Mouse (Mus musculus) MEL (cell line): Measurements from ENCODE around the gene Fat2. TPM values are rescaled to one million over a fixed set of nuclear protein-coding genes. Genes with fewer than 3 reads are reported as not detected.

Experiments
- DNase-seq: peaks from one replicate; pipeline ENCODE4 v3.0.0; 2011; ENCODE audit warnings: low read depth, low spot score
- H3K27ac ChIP-seq: 2 replicates; pipeline ENCODE4 v1.5.1; 2012; ENCODE audit warnings: low read depth, mild to moderate bottlenecking, control low read depth, low read length, moderate library complexity; ENCODE audit not compliant: control insufficient read depth
- H3K27me3 ChIP-seq, 2 experiments: fragments of 150-350 bp in 1 of 2; sonication (generic) in 1 of 2; 2 replicates each; pipeline ENCODE4 v1.6.1; 2012; ENCODE audit warnings: low read length in 2 of 2, mild to moderate bottlenecking in 2 of 2, improper control_type of control experiment in 1 of 2, moderate library complexity in 1 of 2; ENCODE audit not compliant: insufficient read depth in 2 of 2, control insufficient read depth in 1 of 2
- H3K36me3 ChIP-seq, 2 experiments: 2 replicates each; pipeline ENCODE4 v1.6.1; 2012 to 2014; ENCODE audit warnings: low read length in 2 of 2, improper control_type of control experiment in 1 of 2, inconsistent platforms in 1 of 2, mild to moderate bottlenecking in 1 of 2; ENCODE audit not compliant: insufficient read depth in 2 of 2, control insufficient read depth in 1 of 2
- H3K4me1 ChIP-seq, 2 experiments: fragments of 150-350 bp in 1 of 2; sonication (generic) in 1 of 2; 2 replicates each; pipeline ENCODE4 v1.6.1; 2012; ENCODE audit warnings: low read length in 2 of 2, improper control_type of control experiment in 1 of 2, mild to moderate bottlenecking in 1 of 2; ENCODE audit not compliant: insufficient read depth in 2 of 2, control insufficient read depth in 1 of 2
- H3K4me3 ChIP-seq, 2 experiments: fragments of 150-350 bp in 1 of 2; sonication (generic) in 1 of 2; 2 replicates each; pipeline ENCODE4 v1.5.1; 2012; ENCODE audit warnings: low read depth in 2 of 2, low read length in 2 of 2, mild to moderate bottlenecking in 2 of 2, moderate library complexity in 2 of 2, control low read depth in 1 of 2, improper control_type of control experiment in 1 of 2; ENCODE audit not compliant: control insufficient read depth in 1 of 2, insufficient read depth in 1 of 2
- H3K79me2 ChIP-seq: 2 replicates; pipeline ENCODE4 v1.6.1; 2012; ENCODE audit warnings: mild to moderate bottlenecking, low read length, moderate library complexity; ENCODE audit not compliant: control insufficient read depth, poor library complexity, insufficient read depth
- H3K9ac ChIP-seq: 2 replicates; pipeline ENCODE4 v1.6.1; 2012; ENCODE audit warnings: low read depth, mild to moderate bottlenecking, control low read depth, low read length, moderate library complexity; ENCODE audit not compliant: control insufficient read depth, poor library complexity, severe bottlenecking
- H3K9me3 ChIP-seq: fragments of 150-350 bp; sonication (generic); replicated peaks from 2 replicates; pipeline ENCODE4 v1.6.1; 2012; ENCODE audit warnings: mild to moderate bottlenecking, low read length, improper control_type of control experiment, moderate library complexity; ENCODE audit not compliant: insufficient read depth
- BHLHE40 ChIP-seq: IDR thresholded peaks from 2 replicates; pipeline ENCODE4 v1.6.1; 2012; ENCODE audit warnings: low read depth, mild to moderate bottlenecking, inconsistent platforms, low read length, improper control_type of control experiment, borderline replicate concordance
- CHD2 ChIP-seq: IDR thresholded peaks from 2 replicates; pipeline ENCODE4 v1.6.1; 2011; ENCODE audit warnings: low read length, improper control_type of control experiment
- CTCF ChIP-seq, 3 experiments: IDR thresholded peaks in 2 of 3; conservative IDR thresholded peaks in 1 of 3; 2 replicates each; pipeline ENCODE4 v1.5.1; 2011 to 2012; ENCODE audit warnings: low read length in 3 of 3, low read depth in 2 of 3, mild to moderate bottlenecking in 2 of 3, improper control_type of control experiment in 1 of 3, inconsistent platforms in 1 of 3, mixed read lengths in 1 of 3, moderate library complexity in 1 of 3; ENCODE audit not compliant: control insufficient read depth in 1 of 3, insufficient read depth in 1 of 3, poor library complexity in 1 of 3, severe bottlenecking in 1 of 3
- E2F4 ChIP-seq: IDR thresholded peaks from 2 replicates; pipeline ENCODE4 v1.6.1; 2011; ENCODE audit warnings: low read depth, low read length, improper control_type of control experiment, borderline replicate concordance
- EP300 ChIP-seq, 2 experiments: IDR thresholded peaks; 2 replicates each; pipeline ENCODE4 v1.6.1; 2011; ENCODE audit warnings: improper control_type of control experiment in 2 of 2, low read length in 2 of 2, low read depth in 1 of 2, mild to moderate bottlenecking in 1 of 2
- GATA1 ChIP-seq: IDR thresholded peaks from 2 replicates; pipeline ENCODE4 v1.6.1; 2011; ENCODE audit warnings: low read depth, low read length, improper control_type of control experiment
- HCFC1 ChIP-seq: IDR thresholded peaks from 2 replicates; pipeline ENCODE4 v1.6.1; 2012; ENCODE audit warnings: low read depth, mild to moderate bottlenecking, inconsistent platforms, low read length, improper control_type of control experiment, moderate library complexity
- MAFK ChIP-seq: IDR thresholded peaks from 2 replicates; pipeline ENCODE4 v1.6.1; 2011; ENCODE audit warnings: low read depth, mild to moderate bottlenecking, low read length, improper control_type of control experiment, borderline replicate concordance
- MEF2A ChIP-seq: IDR thresholded peaks from 2 replicates; pipeline ENCODE4 v1.6.1; 2014; ENCODE audit warnings: low read depth, mild to moderate bottlenecking, inconsistent platforms, low read length, improper control_type of control experiment; ENCODE audit not compliant: poor library complexity, insufficient replicate concordance, severe bottlenecking; ENCODE audit errors: extremely low read depth
- MYB ChIP-seq: IDR thresholded peaks from 2 replicates; pipeline ENCODE4 v1.6.1; 2011; ENCODE audit warnings: mild to moderate bottlenecking, low read depth, low read length, improper control_type of control experiment
- POLR2AphosphoS2 ChIP-seq: IDR thresholded peaks from 2 replicates; pipeline ENCODE4 v1.6.1; 2011; ENCODE audit warnings: low read length, improper control_type of control experiment
- POLR2AphosphoS5 ChIP-seq: IDR thresholded peaks from 2 replicates; pipeline ENCODE4 v1.6.1; 2012; ENCODE audit warnings: low read depth, borderline replicate concordance, mild to moderate bottlenecking, inconsistent platforms, low read length, moderate library complexity, mixed read lengths
- RAD21 ChIP-seq: IDR thresholded peaks from 2 replicates; pipeline ENCODE4 v1.6.1; 2011; ENCODE audit warnings: mild to moderate bottlenecking, low read depth, low read length, improper control_type of control experiment
- RCOR1 ChIP-seq: IDR thresholded peaks from 2 replicates; pipeline ENCODE4 v1.6.1; 2012; ENCODE audit warnings: low read depth, mild to moderate bottlenecking, inconsistent platforms, low read length, improper control_type of control experiment
- TBP ChIP-seq: IDR thresholded peaks from 2 replicates; pipeline ENCODE4 v1.8.0; 2011; ENCODE audit warnings: low read depth, low read length, improper control_type of control experiment
- USF1 ChIP-seq: IDR thresholded peaks from 2 replicates; pipeline ENCODE4 v1.6.1; 2014; ENCODE audit warnings: low read depth, mild to moderate bottlenecking, inconsistent platforms, low read length, improper control_type of control experiment, moderate library complexity
- USF2 ChIP-seq, 2 experiments: IDR thresholded peaks; 2 replicates each; pipeline ENCODE4 v1.6.1; 2011 to 2012; ENCODE audit warnings: improper control_type of control experiment in 2 of 2, low read length in 2 of 2, borderline replicate concordance in 1 of 2, inconsistent platforms in 1 of 2, low read depth in 1 of 2, mild to moderate bottlenecking in 1 of 2; ENCODE audit not compliant: insufficient read depth in 1 of 2
- ZC3H11A ChIP-seq: IDR thresholded peaks from 2 replicates; pipeline ENCODE4 v1.6.1; 2012; ENCODE audit warnings: low read depth, mild to moderate bottlenecking, inconsistent platforms, low read length, improper control_type of control experiment
- ZKSCAN1 ChIP-seq: IDR thresholded peaks from 2 replicates; pipeline ENCODE4 v1.6.1; 2012; ENCODE audit warnings: low read depth, mild to moderate bottlenecking, inconsistent platforms, low read length, improper control_type of control experiment, moderate library complexity
- ZMIZ1 ChIP-seq: IDR thresholded peaks from 2 replicates; pipeline ENCODE4 v1.6.1; 2012; ENCODE audit warnings: low read depth, mild to moderate bottlenecking, inconsistent platforms, low read length, improper control_type of control experiment, moderate library complexity
- polyA plus RNA-seq, 2 experiments: library from polyadenylated mRNA; stranded (reverse) in 1 of 2; unstranded in 1 of 2; fragments of >175 nt in 1 of 2; fragments of >200 nt in 1 of 2; gene quantifications; 2 replicates each; pipeline versions ENCODE4 v1.2.1 to v1.2.4; 2012; ENCODE audit warnings: low replicate concordance in 2 of 2, low read depth in 1 of 2; ENCODE audit not compliant: insufficient read length in 2 of 2, insufficient read depth in 1 of 2, missing spikeins in 1 of 2
- total RNA-seq: library from RNA; depleted of rRNA; stranded (reverse); fragments of 300-350 nt; gene quantifications from 2 replicates; pipeline ENCODE4 v1.2.3, GENCODE M21; 2012

Gene Fat2
- total and polyA plus RNA-seq, 3 experiments: under 0.01 to 0.01 TPM; not detected in 1

- no peak for TF ChIP-seq RAD21
- no peak for TF ChIP-seq MAFK
- TF ChIP-seq ZMIZ1: no peak
- no peak for TF ChIP-seq MYB
- no peak for TF ChIP-seq USF2 (IDR thresholded peaks at IDR 0.05; ENCODE audit: borderline replicate concordance in 1 of 2, insufficient read depth in 1 of 2, low read depth in 1 of 2, low read length in 2 of 2)
- TF ChIP-seq POLR2AphosphoS5: no peak
- TF ChIP-seq, all 39 proteins: peak for 9
Measured at GRCm38 (mm10) chr11:55380908-55381307, 44.5 kb upstream of the Fat2 start (continued).

- H3K9ac ChIP-seq: no peak overlapping the region
- H3K9me3 ChIP-seq: no peaks in the 10 kb centered on the region
- peaks cover 0 to 5% of the 10 kb centered on the region in 2 experiments; a peak in 2 of 4 replicates for H3K4me1 ChIP-seq
- peaks cover 2 to 5% of the 10 kb centered on the region in 2 experiments for H3K27me3 ChIP-seq
- H3K79me2 ChIP-seq: no peaks in the 10 kb centered on the region
- H3K27ac ChIP-seq: no peak overlapping the region
- no peak overlapping the region for H3K4me3 ChIP-seq
- 0 out of 4 replicates have a peak, but pooled peaks cover 0 to 3% of the 10 kb centered on the region in 2 experiments for H3K36me3 ChIP-seq
- DNase-seq: no peak
- TF ChIP-seq BHLHE40 (no peak), POLR2AphosphoS2 (no peak), GATA1 (no peak), E2F4 (no peak), ZC3H11A (no peak), USF1 (no peak), MEF2A (no peak), HCFC1 (no peak), ZMIZ1 (no peak), EP300 (IDR thresholded peaks at IDR 0.05; ENCODE audit: low read depth in 1 of 2, low read length in 2 of 2) (no peak), RAD21 (no peak), RCOR1 (no peak), CHD2 (no peak), ZKSCAN1 (no peak), POLR2AphosphoS5 (no peak), TBP (no peak), CTCF (IDR thresholded peaks at IDR 0.05 in 2 of 3, conservative IDR thresholded peaks at IDR 0.05 in 1 of 3; ENCODE audit: control insufficient read depth in 1 of 3, insufficient read depth in 1 of 3, low read depth in 2 of 3, low read length in 3 of 3, poor library complexity in 1 of 3, severe bottlenecking in 1 of 3) (no peak)
Measured at GRCm38 (mm10) chr11:55378371-55378770, 42.0 kb upstream of the Fat2 start.
